18 mouse cellular contexts compared by ENCODE assay signal in genomic region chr17:13940487-13940886, GRCm38 (mm10). TPM values are rescaled to one million over a fixed set of nuclear protein-coding genes. Genes with fewer than 3 reads are reported as not detected.
A peak's percentile ranks its signal among the peaks of the same experiment; 100 is the strongest.
DNase-seq lines count a peak whose midpoint lies in the region; ATAC-seq and TF ChIP-seq lines count a peak whose summit lies in the region.
"Had no signal": no experiment of that assay in that cellular context is flagged by ENCODE, and none has a peak within 500 bp of the region (broad histone marks: within the 10 kb centered on the region; RNA-seq: fewer than 3 reads in every experiment).

No protein-coding gene starts in this region.

- in situ Hi-C loops in Patski (cut with MboI; ENCODE audit: low pct_unique_long_range_greater_than_20kb): no loop called here

- H3K4me2 ChIP-seq in intestine, postnatal 0 days (replicated peaks; ENCODE audit: low read depth): no peak overlapping the region
- no peak overlapping the region for H3K4me2 ChIP-seq in intestine, embryonic 15.5 days (replicated peaks)
- H3K4me2 ChIP-seq in midbrain, postnatal 0 days (ENCODE audit: low read depth, low read length, poor library complexity, severe bottlenecking): no peak overlapping the region
- H3K4me2 ChIP-seq: embryonic facial prominence, embryonic 12.5 days; kidney, embryonic 15.5 days; limb, embryonic 15.5 days; neural tube, embryonic 12.5 days had no signal

- TF ChIP-seq CTCF in intestine, postnatal 0 days (IDR thresholded peaks at IDR 0.05; ENCODE audit: low read depth): peak; percentile 51
- TF ChIP-seq CTCF in Patski (IDR thresholded peaks at IDR 0.05): peak; percentile 56
- no peak for TF ChIP-seq CTCF in midbrain, postnatal 0 days (IDR thresholded peaks at IDR 0.05)

- POLR2A ChIA-PET in Patski (lab: Charles Lee): no interaction called here

- no peak overlapping the region for H3K9ac ChIP-seq in intestine, postnatal 0 days (ENCODE audit: low read depth, low read length)
- no peak overlapping the region for H3K9ac ChIP-seq in intestine, embryonic 15.5 days
- H3K9ac ChIP-seq in midbrain, postnatal 0 days (replicated peaks; ENCODE audit: low read length, poor library complexity, severe bottlenecking): no peak overlapping the region
- H3K9ac ChIP-seq: embryonic facial prominence, embryonic 12.5 days; kidney, embryonic 15.5 days; limb, embryonic 15.5 days; neural tube, embryonic 12.5 days had no signal

- 76% methylated on average over 1 of the region's 1 CpGs for WGBS in intestine, postnatal 0 days
- WGBS in intestine, embryonic 15.5 days: 83% methylated on average over 1 of the region's 1 CpGs
- WGBS in midbrain, postnatal 0 days: 58% methylated on average over 1 of the region's 1 CpGs

- intact Hi-C loops in heart, postnatal 10 days (cut with DNase I): loop anchor here (5.0 kb wide), 1 partner anchor 88 kb away; no protein-coding TSS in a partner anchor

- CTCF ChIA-PET in Patski (lab: Charles Lee): interaction anchor here (0.7 to 1.6 kb wide), 3 partner anchors 9 to 258 kb away, joined by 3 to 4 read pairs (median 3); no protein-coding TSS in a partner anchor

- no peak for DNase-seq in Patski (ENCODE audit: low read depth, low spot score)
- DNase-seq in heart, postnatal 10 days: peak; percentile 41 to 51
- DNase-seq in layer of hippocampus, postnatal 10 days (ENCODE audit: low spot score in 2 of 2): no peak
- no peak for DNase-seq in midbrain, postnatal 0 days (ENCODE audit: low spot score)
- no peak for DNase-seq in cerebellum, adult 18-20 months
- DNase-seq: gastrocnemius, postnatal 36 days; midbrain, embryonic 14.5 days had no signal

- no peaks in the 10 kb centered on the region for H3K27me3 ChIP-seq in intestine, postnatal 0 days (replicated peaks; ENCODE audit: control insufficient read depth, insufficient read depth, low read length)
- no peaks in the 10 kb centered on the region for H3K27me3 ChIP-seq in intestine, embryonic 15.5 days (replicated peaks)
- no peaks in the 10 kb centered on the region for H3K27me3 ChIP-seq in Patski
- no peaks in the 10 kb centered on the region for H3K27me3 ChIP-seq in midbrain, postnatal 0 days (ENCODE audit: insufficient read depth, low read length)
- H3K27me3 ChIP-seq: embryonic facial prominence, embryonic 12.5 days; kidney, embryonic 15.5 days; limb, embryonic 15.5 days; neural tube, embryonic 12.5 days had no signal

- H3K4me1 ChIP-seq in intestine, postnatal 0 days (replicated peaks; ENCODE audit: control insufficient read depth, insufficient read depth, low read length): no peaks in the 10 kb centered on the region
- H3K4me1 ChIP-seq in intestine, embryonic 15.5 days (replicated peaks): no peaks in the 10 kb centered on the region
- no peaks in the 10 kb centered on the region for H3K4me1 ChIP-seq in midbrain, postnatal 0 days (ENCODE audit: insufficient read depth, low read length)
- H3K4me1 ChIP-seq: embryonic facial prominence, embryonic 12.5 days; neural tube, embryonic 12.5 days had no signal

- H3K9me3 ChIP-seq in intestine, postnatal 0 days (ENCODE audit: control insufficient read depth): no peaks in the 10 kb centered on the region
- no peaks in the 10 kb centered on the region for H3K9me3 ChIP-seq in intestine, embryonic 15.5 days
- no peaks in the 10 kb centered on the region for H3K9me3 ChIP-seq in midbrain, postnatal 0 days (ENCODE audit: low read length)
- H3K9me3 ChIP-seq: embryonic facial prominence, embryonic 12.5 days; kidney, embryonic 15.5 days; limb, embryonic 15.5 days; neural tube, embryonic 12.5 days had no signal

- no peaks in the 10 kb centered on the region for H3K36me3 ChIP-seq in intestine, postnatal 0 days (ENCODE audit: control insufficient read depth, insufficient read depth)
- no peaks in the 10 kb centered on the region for H3K36me3 ChIP-seq in intestine, embryonic 15.5 days
- no peaks in the 10 kb centered on the region for H3K36me3 ChIP-seq in midbrain, postnatal 0 days (ENCODE audit: insufficient read depth, low read length)
- H3K36me3 ChIP-seq: embryonic facial prominence, embryonic 12.5 days; kidney, embryonic 15.5 days; limb, embryonic 15.5 days; neural tube, embryonic 12.5 days had no signal

- H3K27ac ChIP-seq in intestine, postnatal 0 days (ENCODE audit: low read depth, low read length): no peak overlapping the region
- no peak overlapping the region for H3K27ac ChIP-seq in intestine, embryonic 15.5 days
- no peak overlapping the region for H3K27ac ChIP-seq in midbrain, postnatal 0 days (ENCODE audit: low read depth, low read length)
- H3K27ac ChIP-seq: embryonic facial prominence, embryonic 12.5 days; kidney, embryonic 15.5 days; limb, embryonic 15.5 days; neural tube, embryonic 12.5 days had no signal

- H3K4me3 ChIP-seq in intestine, postnatal 0 days (ENCODE audit: low read depth, low read length): no peak overlapping the region
- no peak overlapping the region for H3K4me3 ChIP-seq in intestine, embryonic 15.5 days (replicated peaks)
- no peak overlapping the region for H3K4me3 ChIP-seq in midbrain, postnatal 0 days (ENCODE audit: low read depth, low read length)
- H3K4me3 ChIP-seq: embryonic facial prominence, embryonic 12.5 days; kidney, embryonic 15.5 days; limb, embryonic 15.5 days; neural tube, embryonic 12.5 days had no signal

- no peak for ATAC-seq in intestine, postnatal 0 days
- ATAC-seq in intestine, embryonic 15.5 days: no peak
- peak; percentile 36 for ATAC-seq in Patski
- ATAC-seq in megakaryocyte, adult 5-6 weeks (ENCODE audit: poor library complexity, severe bottlenecking): peak; percentile 51; the same call in 1 of the 2 replicates
- no peak for ATAC-seq in midbrain, postnatal 0 days (ENCODE audit: low FRiP score)
- ATAC-seq: CD4-positive, CD25-positive, alpha-beta regulatory T cell, adult 4 months had no signal

RNA-seq across cellular contexts. Expression of gene Gm7168, which starts 7.7 kb away (rescaled TPM):
- polyA plus RNA-seq in intestine, postnatal 0 days (2015; fragmentation: Nextera tagmentation; extraction: Ambion mirVana): not detected in 2 replicates
- not detected in 2 replicates for polyA plus RNA-seq in intestine, embryonic 15.5 days (2015; fragmentation: Nextera tagmentation; extraction: Ambion mirVana)
- polyA plus RNA-seq in Patski (2021): not detected
- not detected for total RNA-seq in heart, postnatal 10 days (2021)
- not detected in 2 replicates for total RNA-seq in megakaryocyte, adult 5-6 weeks (2015)
- total RNA-seq in megakaryocyte, adult 5-6 weeks (2017): not detected in 2 replicates
- not detected for total RNA-seq in layer of hippocampus, postnatal 10 days (2021)
- 0.60 TPM in 1 of 2 replicates, not detected in the other for total RNA-seq in midbrain, postnatal 0 days (2014; rRNA removed)
- polyA plus RNA-seq in midbrain, postnatal 0 days (2015; fragmentation: Nextera tagmentation; extraction: Ambion mirVana): not detected in 2 replicates
- total RNA-seq: gastrocnemius, postnatal 36 days; layer of hippocampus, adult 8-10 months had no signal
- polyA plus RNA-seq: CD4-positive, CD25-positive, alpha-beta regulatory T cell, adult 4 months; embryonic facial prominence, embryonic 12.5 days; kidney, embryonic 15.5 days; limb, embryonic 15.5 days; lung, embryonic 16.5 days; midbrain, embryonic 14.5 days; neural tube, embryonic 12.5 days; thymus, postnatal 0 days had no signal

Comparison
In these comparisons a context has a peak if more than half of its experiments do, and no peak if none do; other contexts are left out.
1. ATAC-seq: peak in Patski (single experiment) and megakaryocyte, adult 5-6 weeks (single experiment); none in intestine, postnatal 0 days (single experiment), intestine, embryonic 15.5 days (single experiment) and midbrain, postnatal 0 days (single experiment).
2. DNase-seq: peak in heart, postnatal 10 days (2 of 2); none in Patski (single experiment), layer of hippocampus, postnatal 10 days (0 of 2), midbrain, postnatal 0 days (single experiment) and cerebellum, adult 18-20 months (0 of 2).